Mouse (Mus musculus): ENCODE data around the gene Brf1.

The Brf1 gene

DNA sequence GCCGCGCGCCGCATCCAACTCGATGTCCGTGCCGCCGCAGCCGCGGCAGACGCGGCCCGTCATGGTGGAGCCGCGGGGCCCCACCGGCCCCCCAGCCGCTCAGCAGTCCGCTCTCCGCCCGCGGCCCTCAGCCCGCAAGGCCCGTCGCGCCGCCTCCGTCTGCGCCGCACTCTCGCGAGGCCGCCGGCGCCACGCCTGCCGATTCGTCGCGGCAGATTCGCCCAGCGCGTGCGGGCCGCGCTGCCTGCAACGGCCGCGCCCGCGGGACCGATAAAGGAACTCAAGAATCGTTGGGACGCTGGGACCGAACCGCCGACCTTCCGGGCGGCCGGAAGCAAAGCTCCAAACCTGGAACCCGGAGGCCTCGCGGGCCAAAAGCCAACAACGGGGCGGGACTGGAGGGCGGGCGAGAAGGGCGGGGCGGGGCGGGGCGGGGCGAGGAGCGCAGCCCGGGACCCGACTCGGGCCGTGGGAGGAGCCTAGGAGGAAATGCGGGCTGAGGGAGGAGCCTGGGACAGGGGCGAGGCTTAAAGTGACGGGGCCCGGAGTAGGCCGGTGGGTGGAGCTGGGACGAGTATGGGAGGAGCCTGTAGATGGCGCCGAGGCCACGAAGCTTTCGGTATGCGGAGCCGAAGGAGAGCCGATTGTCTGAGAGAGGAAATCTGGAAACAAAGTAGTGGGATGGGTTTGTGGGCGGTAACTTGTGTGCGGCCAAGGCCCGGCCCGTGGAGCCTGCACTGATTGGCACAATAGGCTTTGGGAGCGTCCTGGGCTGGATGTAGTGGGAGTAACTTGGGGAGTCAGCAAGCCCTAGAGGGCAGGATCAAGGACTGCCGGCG, at the start of gene Brf1:
TSS of gene Brf1 (minus strand) at position 411 of the 839 bp plus-strand sequence.
- DNase-seq (ENCODE audit: low spot score): peak; percentile 97

DNA sequence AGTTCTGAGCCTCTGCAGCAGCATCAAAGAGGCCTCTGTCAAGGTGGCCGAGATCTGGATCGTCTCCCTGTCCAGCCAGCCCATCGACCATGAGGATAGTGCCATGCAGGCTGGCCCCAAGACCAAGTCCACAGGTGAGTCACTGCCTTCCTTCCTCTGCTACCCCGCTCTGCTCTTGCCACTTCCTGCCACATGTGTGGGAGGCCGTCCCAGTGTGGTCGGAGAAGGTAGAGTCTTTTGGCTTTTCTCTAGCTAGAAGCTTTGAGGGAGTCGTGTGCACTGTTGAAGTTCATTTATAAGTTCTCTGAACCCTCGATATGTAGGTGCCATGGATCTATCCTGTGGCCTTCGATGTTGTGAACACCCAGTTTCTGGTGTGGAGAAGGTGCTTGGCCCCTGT, 49.3 kb upstream of the Brf1 start:
- no peak for DNase-seq (ENCODE audit: low spot score)

DNA sequence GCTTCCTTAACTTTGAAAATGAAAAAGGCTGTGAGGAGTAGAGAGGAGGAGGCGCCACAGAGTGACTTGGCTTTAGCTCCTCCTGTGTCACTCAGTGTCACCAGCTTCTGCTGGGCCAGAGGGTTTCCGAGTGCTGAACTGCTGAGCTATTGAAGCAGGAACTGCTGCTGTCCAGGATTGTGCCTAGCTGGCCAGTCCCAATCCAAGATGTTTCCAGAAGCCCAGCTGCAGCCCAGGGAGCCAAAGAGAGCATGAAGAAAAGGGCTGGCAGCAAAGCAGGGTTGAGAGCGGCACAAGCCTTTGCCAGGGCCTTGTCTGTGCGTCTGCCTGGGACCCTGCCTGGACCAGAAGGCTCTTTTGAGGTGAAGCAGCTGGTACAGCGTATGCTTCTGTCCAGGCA, 47.6 kb upstream of the Brf1 start:
- DNase-seq (ENCODE audit: low spot score): no peak

DNA sequence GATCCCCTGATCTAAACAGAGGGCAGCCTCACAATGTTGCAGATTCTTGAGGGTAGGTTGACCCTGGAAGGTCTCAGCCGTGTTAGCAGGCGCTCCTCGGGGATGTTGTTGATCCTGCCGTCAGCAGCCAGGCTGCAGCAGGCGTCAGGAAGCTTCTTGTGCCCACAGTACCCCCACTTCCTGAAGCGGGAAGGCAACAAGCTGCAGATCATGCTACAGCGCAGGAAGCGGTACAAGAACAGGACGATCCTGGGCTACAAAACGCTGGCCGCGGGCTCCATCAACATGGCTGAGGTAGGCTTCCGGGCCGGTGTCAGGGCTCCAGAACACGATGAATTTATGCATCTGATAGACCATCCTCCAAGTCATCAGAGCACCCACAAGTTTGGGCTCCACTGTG, 46.4 kb upstream of the Brf1 start:
- DNase-seq (ENCODE audit: low spot score): no peak

DNA sequence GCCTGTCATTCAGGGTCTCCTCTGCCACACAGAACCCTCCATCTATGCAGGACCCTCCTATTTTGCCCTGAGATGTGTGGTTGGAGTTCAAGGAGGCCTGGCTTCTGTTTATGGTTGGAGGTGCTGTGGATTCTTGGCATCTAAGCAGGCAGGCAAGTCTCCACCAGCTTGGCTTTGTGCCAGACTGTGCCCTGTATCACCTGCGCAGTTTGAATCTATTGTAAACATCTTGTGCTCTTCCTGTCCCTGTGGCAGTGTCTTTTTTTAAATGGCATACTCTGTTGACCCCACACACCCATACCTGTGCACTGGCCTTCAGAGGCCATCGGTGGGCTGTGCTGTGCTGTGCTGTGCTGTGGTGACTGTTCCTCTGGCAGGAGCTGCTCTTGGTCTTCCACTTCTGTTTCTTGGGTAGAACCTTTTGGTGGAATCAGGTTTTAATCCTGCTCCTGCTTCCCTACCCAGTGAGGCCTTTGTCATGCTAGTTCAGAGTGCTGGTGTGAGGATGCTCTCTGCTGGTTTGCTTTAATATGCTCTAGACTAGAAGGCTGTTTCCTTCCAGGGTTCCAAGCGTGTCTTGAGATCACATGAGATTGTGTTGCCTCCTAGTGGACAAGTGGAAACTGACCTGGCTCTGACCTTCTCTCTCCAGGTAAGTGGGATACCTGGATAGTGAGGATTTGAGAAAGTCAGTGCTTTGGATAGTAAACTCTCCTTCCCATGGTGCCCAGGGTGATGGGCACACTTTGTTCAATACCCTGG, 44.6 kb upstream of the Brf1 start:
- DNase-seq (ENCODE audit: low spot score): no peak

DNA sequence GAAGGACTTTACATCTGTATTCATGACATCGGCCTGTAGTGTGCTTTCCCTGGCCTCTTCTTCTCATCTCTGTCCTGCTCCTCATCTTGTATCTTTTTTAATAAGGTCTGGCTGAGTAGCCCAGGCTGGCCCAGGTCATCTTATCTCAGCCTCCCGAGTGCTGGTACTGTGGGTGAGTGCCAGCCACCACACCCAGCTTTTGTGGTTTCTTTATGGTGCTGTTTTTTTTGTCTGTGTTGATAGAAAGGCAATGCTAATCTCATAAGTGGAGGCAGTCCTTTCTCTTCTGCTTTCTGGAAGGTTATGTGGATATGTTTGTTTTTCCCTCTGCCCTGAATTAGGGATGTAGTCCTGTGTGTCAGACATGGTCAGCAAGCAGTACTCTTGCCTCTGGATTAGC, 42.0 kb upstream of the Brf1 start:
- no peak for DNase-seq (ENCODE audit: low spot score)

DNA sequence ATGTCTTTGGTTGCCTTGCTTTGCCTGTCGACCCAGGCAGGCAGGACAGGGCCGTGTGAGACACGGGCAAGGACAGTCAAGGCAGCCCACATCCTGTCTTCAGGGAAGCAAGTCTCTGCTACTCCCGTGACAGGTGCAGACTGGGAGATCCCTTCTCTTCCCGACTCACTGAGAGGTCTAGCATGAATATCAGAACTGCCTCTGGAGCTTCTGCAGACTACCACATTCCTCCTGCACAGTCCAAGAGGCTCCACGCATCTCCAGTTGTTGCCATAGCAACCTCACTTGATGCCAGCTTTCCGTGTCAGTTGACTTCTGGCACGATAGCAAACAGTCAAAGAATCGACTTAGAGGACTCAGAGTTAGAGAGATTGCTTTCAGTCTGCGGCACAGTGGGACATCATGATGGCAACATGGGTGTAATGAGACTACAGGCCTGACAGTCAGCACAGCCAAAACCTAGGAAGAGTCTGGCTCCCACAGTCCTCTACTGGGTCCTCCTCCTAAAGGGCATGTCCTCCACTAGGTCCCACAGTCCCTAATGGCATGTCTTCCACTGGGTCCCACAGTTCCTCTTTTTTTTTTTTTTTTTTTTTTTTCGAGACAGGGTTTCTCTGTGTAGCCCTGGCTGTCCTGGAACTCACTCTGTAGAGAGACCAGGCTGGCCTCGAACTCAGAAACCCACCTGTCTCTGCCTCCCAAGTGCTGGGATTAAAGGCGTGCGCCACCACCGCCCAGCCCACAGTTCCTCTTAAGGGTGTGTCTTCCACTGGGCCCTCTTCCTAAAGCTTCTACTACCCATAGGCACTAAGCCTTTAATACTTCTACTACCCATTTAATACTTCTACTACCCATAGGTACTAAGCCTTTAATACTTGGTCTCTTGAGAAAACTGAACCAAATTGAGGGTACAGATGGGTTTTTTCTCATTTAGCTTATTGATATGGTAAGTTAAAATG, 41.3 kb upstream of the Brf1 start:
- no peak for DNase-seq (ENCODE audit: low spot score)

DNA sequence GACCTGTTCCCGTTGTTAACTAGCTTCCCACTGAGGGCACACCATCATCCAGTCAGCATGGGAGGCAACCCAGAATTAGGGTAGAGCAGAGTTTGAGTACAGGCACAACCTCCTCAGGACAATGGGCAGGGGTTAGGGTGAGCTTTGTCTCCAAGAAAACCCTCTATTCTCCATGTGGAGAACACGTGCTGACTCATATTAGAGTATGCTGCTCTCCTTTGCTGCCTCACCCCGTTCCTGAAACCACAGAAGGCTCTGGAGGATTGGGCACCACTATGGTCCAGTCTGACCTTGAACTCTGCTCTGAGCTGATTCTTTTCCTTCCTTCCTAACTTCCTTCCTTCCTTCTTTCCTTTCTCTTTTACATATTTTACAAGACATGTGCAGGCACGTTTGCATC, 37.9 kb upstream of the Brf1 start:
- DNase-seq (ENCODE audit: low spot score): no peak

DNA sequence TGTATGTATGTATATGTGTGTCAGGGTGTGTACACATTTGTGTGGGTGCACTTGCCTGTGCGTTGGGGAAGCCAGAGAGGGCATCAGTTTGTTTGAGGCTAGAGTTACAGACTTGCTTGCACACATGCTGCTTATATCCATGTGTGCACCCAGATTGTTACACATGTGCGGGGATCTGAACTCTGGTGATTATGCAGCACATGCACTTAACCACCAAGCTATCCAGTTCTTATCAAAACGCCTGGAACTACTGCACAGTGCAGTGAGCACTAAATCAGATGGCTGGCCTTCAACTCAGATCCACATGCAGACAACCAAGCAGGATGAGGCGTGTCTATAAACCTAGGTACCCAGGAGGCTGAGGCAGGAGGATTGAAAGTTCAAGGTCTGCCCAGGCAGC, 36.5 kb upstream of the Brf1 start:
- no peak for DNase-seq (ENCODE audit: low spot score)

DNA sequence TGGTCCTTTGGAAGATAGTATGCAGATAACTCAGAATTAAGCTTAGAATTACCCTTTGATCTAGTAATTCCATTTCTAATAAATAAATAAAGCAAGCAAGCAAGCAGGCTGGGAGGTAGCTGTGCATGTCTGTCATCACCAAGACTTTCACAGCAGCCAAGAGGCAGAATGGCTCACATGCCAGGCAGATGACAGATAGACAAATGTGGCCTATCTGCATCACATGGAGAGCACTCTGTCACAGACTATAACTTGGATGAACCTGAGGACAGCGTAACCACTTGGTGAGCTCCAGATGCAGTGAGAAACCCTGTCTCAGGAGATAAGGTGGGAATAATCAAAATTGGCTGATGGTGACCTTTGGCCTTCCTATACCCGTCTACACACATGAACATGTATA, 34.6 kb upstream of the Brf1 start:
- no peak for DNase-seq (ENCODE audit: low spot score)

DNA sequence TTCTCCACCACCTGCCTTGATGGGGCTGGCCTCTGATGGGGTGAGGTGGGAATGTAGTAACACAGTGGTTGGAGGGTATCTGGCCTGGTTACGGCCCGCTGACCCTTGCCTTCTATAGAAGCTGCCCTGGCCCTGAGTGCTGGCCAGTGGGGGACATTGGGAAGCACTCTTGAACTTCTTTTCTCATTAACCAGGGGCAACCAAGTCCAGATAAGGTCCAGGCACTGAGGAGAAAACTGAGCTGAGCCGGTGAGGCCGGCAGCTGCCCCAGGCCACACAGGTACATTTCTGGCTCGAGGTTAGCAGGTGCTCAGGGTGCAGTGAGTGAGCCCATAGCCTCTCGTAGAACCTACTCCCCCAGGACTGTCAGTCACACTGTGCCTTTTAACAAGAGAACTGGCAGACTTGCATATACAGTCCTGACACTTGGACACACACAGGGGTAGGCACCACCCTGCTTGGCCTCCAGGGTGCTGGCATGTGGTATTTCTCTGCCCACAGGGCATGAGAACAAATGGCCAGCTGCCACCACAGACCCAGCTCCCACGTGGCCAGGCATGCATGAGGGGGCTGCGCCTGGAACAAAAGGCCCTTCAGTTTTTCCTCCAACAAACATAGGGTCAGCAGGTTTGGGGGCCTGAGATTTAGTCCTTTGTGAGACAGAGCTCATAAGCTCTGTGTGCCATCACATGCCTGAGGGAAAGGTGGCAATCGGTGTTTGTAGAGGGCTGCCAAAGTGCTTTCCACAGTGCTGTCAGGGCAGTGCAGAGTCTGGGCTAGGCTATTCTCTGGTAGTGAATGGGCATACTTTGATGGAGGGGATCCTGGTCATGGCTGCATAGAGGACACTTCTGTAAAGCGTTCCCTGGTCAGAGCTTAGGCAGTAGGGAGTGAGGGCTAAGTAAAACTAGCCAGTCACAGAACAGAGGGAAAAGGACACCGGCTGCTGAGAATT, 32.1 kb upstream of the Brf1 start:
- peak; percentile 43 for DNase-seq (ENCODE audit: low spot score)

DNA sequence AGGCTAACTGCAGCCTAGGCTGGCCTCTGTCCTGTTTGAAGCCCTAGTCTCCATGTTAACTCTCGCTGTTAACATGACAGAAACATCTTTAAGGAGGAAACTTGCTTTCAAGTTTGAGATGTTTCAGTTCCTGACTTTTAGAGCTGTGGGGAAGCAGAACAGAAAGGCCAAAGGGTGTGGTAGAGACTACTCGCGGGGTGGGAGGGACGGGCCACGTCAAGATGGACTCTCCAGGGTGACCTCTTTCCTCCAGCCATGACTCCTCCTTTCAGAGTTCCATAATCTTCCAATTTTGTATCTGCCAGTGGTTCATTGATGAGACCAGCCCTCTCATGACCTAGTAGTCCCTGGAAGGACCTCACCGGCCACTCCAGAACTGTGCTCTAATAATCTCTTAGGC, 30.9 kb upstream of the Brf1 start:
- no peak for DNase-seq (ENCODE audit: low spot score)

DNA sequence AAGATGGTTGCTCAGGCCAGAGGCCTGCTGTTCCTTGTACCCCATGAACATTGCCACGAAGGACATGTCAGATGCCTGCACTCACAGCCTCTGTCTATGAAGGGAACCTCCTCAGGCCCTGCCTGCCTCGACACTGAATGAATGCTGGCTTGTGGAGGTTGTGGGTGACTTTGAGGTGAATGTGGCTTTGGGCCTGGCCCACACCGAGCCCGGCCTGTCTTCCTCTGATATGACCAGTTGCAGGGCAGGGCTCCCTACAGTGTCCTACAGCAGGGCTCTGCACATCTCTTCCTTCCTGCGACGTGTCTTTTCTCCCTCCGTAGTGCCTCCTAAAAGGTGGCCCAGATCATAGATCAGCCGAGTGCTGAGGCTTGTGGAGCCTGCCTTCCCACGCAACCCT, 30.5 kb upstream of the Brf1 start:
- DNase-seq (ENCODE audit: low spot score): no peak

DNA sequence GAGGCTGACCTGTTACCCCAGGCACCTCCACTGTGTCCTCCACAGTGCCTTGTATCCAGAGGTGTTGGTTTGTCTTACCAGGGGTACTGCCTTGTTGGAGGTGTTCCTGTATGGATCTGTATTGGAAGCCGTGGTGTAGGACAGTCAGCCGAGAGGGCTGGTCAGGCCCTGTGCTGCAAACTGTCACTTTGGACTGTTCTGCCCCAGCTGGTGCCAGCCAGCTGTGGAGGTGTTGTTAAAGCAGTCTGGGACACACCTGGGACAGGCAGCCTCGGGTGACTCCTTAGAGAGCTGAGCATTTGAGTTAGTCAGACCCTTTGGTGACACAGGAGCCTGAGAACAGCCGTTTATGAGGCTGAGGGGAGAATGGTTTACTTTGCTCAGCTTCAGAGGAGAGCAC, 29.5 kb upstream of the Brf1 start:
- DNase-seq (ENCODE audit: low spot score): no peak

DNA sequence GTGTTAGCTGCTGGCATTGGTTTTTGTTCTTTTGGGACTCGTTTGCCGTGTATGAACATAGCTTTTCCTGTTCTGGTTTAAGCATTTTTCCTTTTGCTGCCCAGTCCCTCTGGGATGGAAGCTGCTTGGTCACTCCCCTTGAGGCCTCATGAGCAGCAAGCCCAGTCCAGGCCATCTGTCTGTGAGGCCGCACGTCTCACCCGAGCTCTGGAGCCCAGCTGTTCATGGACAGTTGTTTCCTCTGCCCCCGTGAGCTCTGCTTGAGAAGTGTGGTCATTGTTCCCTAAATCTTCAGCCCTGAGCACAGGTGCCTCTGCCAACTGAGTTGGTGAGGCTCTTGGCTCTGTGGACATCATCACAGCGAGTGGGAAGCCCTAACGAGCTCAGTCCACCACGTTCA, 28.4 kb upstream of the Brf1 start:
- DNase-seq (ENCODE audit: low spot score): no peak

DNA sequence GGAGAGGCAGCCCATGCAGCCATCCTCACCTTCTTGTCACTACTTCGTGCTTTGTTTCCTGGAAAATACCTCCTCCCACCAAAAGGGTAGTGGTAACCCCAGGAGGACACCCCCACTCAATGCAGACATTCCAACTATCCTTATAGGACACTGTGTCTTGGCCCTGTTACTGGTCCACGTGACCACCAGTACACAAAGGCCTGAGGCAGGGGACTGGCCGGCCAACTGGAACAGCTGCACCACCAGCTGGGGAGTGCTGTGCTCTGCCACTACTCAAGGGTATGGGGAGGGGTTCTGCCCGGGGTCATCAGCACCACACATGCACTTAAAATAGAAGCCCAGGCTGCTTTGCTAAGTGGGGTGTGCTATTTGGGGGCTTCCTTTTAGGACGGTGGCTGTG, 27.6 kb upstream of the Brf1 start:
- no peak for DNase-seq (ENCODE audit: low spot score)

DNA sequence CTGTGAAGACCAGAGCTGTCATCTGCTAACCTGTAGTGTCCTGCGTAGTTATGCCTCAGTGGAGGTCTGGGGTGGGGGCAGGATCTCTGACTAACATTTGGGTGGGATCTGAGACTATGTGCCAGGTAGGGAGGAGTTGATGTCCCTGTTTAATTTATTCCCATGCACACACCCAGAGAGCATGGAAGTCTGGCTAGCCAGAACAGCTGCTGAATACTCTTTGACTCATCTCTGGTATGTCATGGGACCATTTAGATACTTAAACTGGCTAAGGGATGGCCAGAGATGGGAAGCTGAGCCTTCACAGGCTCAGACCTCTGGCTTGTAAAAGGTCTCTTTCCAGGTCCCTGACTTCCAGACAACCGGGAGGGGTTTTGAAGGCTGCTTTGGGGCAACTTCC, 27.0 kb upstream of the Brf1 start:
- DNase-seq (ENCODE audit: low spot score): no peak

DNA sequence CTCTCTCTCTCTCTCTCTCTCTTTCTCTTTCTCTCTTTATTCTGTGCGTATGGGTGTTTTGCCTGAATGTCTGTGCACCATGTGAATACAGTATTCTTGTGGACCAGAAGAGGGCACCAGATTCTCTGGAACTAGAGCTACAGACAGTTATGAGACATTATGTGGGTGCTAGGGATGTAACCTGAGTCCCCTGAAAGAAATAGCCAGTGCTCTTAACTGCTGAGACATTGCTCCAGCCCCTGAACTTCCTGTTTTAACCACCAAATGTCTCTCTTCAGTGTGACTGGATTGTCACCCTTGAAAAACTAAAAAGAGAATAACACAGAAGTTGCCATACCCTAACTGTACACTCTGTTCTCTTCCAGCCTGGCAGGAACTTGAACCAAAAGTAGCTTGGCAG, 26.1 kb upstream of the Brf1 start:
- no peak for DNase-seq (ENCODE audit: low spot score)

DNA sequence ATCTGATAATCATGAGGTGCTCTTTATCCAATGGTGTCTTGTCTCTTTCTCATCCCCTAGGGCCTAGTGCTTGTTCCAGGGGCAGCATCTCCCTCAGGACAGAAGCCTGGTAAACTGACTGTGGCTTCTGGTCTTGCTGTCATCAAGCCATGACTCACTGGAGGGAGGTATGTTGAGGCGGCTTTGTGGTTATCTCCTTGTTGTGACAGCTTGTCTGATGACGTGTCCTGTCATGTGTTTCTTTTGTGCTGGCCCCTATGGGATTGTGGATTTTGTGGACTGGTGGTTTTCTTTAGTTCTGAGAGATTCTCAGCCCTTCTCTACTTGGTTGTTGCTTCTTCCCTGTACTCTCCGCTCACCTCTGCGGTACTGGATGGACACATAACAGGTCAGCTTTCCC, 22.6 kb upstream of the Brf1 start:
- no peak for DNase-seq (ENCODE audit: low spot score)

DNA sequence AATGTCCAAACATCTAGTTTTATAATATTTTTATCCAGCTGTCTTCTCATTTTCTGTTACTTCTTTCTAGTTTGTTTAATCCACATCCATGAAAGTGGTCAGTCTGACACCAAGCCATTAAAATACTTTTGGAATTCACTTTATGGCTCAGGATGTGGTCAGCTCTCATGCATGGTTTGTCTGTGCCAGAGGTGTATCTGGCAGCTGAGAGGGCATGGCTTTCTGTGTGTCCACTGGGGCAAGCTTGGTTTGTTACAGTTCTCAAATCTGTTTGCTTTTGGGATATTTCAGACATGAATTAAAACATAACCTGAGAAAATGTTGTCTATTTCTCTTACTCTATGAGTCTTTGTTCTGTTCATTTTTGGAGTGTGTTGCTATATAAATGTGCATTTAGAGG, 21.0 kb upstream of the Brf1 start:
- no peak for DNase-seq (ENCODE audit: low spot score)

DNA sequence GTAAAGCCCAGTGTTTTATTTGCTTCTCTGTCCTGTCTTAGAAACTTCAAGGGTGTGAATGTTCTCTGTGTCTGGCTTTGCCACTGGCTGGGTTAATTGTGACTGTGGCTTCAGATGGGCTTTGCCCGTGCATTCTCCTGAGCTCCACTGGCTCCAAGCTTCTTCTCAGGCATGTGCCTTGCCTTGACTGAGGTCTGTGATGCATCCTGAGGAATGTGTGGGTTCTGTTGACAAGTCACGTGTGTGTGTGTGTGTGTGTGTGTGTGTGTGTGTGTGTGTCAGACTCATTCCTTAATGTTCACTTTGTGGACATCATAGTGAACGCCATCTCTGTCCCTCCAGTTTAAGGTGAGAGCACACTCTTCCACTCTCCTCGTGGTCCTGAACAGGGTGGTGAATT, 18.3 kb upstream of the Brf1 start:
- DNase-seq (ENCODE audit: low spot score): no peak

Measured in ovary, adult 18-20 months (tissue).